Mouse (Mus musculus): ENCODE results near the gene Aldh5a1. TPM values are rescaled to one million over a fixed set of nuclear protein-coding genes. Genes with fewer than 3 reads are reported as not detected.

The Aldh5a1 gene
- polyA plus RNA-seq, 1 experiment from 2014 or later: 5.3 TPM

GRCm38 (mm10) chr13:24962119-24962518 lies 24.7 kb upstream of the Aldh5a1 start:
- no peak for DNase-seq (ENCODE audit: low spot score)
- H3K36me3 ChIP-seq (ENCODE audit: control insufficient read depth, insufficient read depth, low read length): no peaks in the 10 kb centered on the region
- no peaks in the 10 kb centered on the region for H3K9me3 ChIP-seq (ENCODE audit: control insufficient read depth, low read length)
- no peaks in the 10 kb centered on the region for H3K4me1 ChIP-seq (ENCODE audit: control insufficient read depth, insufficient read depth, low read length)
- ATAC-seq (ENCODE audit: insufficient number of reproducible peaks, low FRiP score, low TSS enrichment, low read depth): no peak
- H3K4me2 ChIP-seq (ENCODE audit: low read depth, severe bottlenecking): no peak overlapping the region
- H3K27me3 ChIP-seq (ENCODE audit: control insufficient read depth, insufficient read depth, low read length): no peaks in the 10 kb centered on the region
- H3K27ac ChIP-seq (replicated peaks; ENCODE audit: low read depth, low read length): no peak overlapping the region
- no peak overlapping the region for H3K9ac ChIP-seq (ENCODE audit: low read length)
- no peak overlapping the region for H3K4me3 ChIP-seq (ENCODE audit: low read depth, low read length)
- 81% methylated on average over 8 of the region's 8 CpGs for WGBS

- Histone ChIP-seq H3K27me3 (ENCODE audit: control insufficient read depth, insufficient read depth, low read length) (no peaks in the 10 kb centered on the region), H3K9ac (ENCODE audit: low read length) (no peak overlapping the region), H3K36me3 (ENCODE audit: control insufficient read depth, insufficient read depth, low read length) (no peaks in the 10 kb centered on the region), H3K27ac (replicated peaks; ENCODE audit: low read depth, low read length) (no peak overlapping the region), H3K4me2 (ENCODE audit: low read depth, severe bottlenecking) (no peak overlapping the region), H3K9me3 (ENCODE audit: control insufficient read depth, low read length) (no peaks in the 10 kb centered on the region), H3K4me1 (ENCODE audit: control insufficient read depth, insufficient read depth, low read length) (no peaks in the 10 kb centered on the region), H3K4me3 (ENCODE audit: low read depth, low read length) (no peak overlapping the region)
- DNase-seq (ENCODE audit: low spot score): no peak
- WGBS: 88% methylated on average over 3 of the region's 3 CpGs
- no peak for ATAC-seq (ENCODE audit: insufficient number of reproducible peaks, low FRiP score, low TSS enrichment, low read depth)
Observed at GRCm38 (mm10) chr13:24960084-24960483, 22.6 kb upstream of the Aldh5a1 start.

- H3K4me3 ChIP-seq (ENCODE audit: low read depth, low read length): no peak overlapping the region
- H3K4me1 ChIP-seq (ENCODE audit: control insufficient read depth, insufficient read depth, low read length): no peaks in the 10 kb centered on the region
- 91% methylated on average over 11 of the region's 11 CpGs for WGBS
- DNase-seq (ENCODE audit: low spot score) (no peak), ATAC-seq (ENCODE audit: insufficient number of reproducible peaks, low FRiP score, low TSS enrichment, low read depth) (no peak)
- no peak overlapping the region for H3K9ac ChIP-seq (ENCODE audit: low read length)
- no peaks in the 10 kb centered on the region for H3K36me3 ChIP-seq (ENCODE audit: control insufficient read depth, insufficient read depth, low read length)
- H3K27me3 ChIP-seq (ENCODE audit: control insufficient read depth, insufficient read depth, low read length): no peaks in the 10 kb centered on the region
- no peaks in the 10 kb centered on the region for H3K9me3 ChIP-seq (ENCODE audit: control insufficient read depth, low read length)
- H3K4me2 ChIP-seq (ENCODE audit: low read depth, severe bottlenecking): no peak overlapping the region
- H3K27ac ChIP-seq (replicated peaks; ENCODE audit: low read depth, low read length): no peak overlapping the region
Observed at GRCm38 (mm10) chr13:24958671-24959070, 21.2 kb upstream of the Aldh5a1 start.

GRCm38 (mm10) chr13:24955500-24955899 lies 18.0 kb upstream of the Aldh5a1 start:
- Histone ChIP-seq H3K4me3 (ENCODE audit: low read depth, low read length) (no peak overlapping the region), H3K4me1 (ENCODE audit: control insufficient read depth, insufficient read depth, low read length) (no peaks in the 10 kb centered on the region), H3K4me2 (ENCODE audit: low read depth, severe bottlenecking) (no peak overlapping the region), H3K9ac (ENCODE audit: low read length) (no peak overlapping the region), H3K36me3 (ENCODE audit: control insufficient read depth, insufficient read depth, low read length) (no peaks in the 10 kb centered on the region), H3K27ac (replicated peaks; ENCODE audit: low read depth, low read length) (no peak overlapping the region), H3K27me3 (ENCODE audit: control insufficient read depth, insufficient read depth, low read length) (no peaks in the 10 kb centered on the region), H3K9me3 (ENCODE audit: control insufficient read depth, low read length) (no peaks in the 10 kb centered on the region)
- WGBS: 5% methylated on average over 10 of the region's 10 CpGs
- no peak for ATAC-seq (ENCODE audit: insufficient number of reproducible peaks, low FRiP score, low TSS enrichment, low read depth)
- peak; percentile 43 for DNase-seq (ENCODE audit: low spot score)

GRCm38 (mm10) chr13:24955091-24955490 lies 17.6 kb upstream of the Aldh5a1 start:
- Histone ChIP-seq H3K4me2 (ENCODE audit: low read depth, severe bottlenecking) (no peak overlapping the region), H3K27me3 (ENCODE audit: control insufficient read depth, insufficient read depth, low read length) (no peaks in the 10 kb centered on the region)

GRCm38 (mm10) chr13:24952659-24953058 lies 15.2 kb upstream of the Aldh5a1 start:
- no peaks in the 10 kb centered on the region for H3K27me3 ChIP-seq (ENCODE audit: control insufficient read depth, insufficient read depth, low read length)
- ATAC-seq (ENCODE audit: insufficient number of reproducible peaks, low FRiP score, low TSS enrichment, low read depth) (no peak), DNase-seq (ENCODE audit: low spot score) (no peak)
- H3K4me2 ChIP-seq (ENCODE audit: low read depth, severe bottlenecking): no peak overlapping the region
- H3K4me3 ChIP-seq (ENCODE audit: low read depth, low read length): no peak overlapping the region
- WGBS: 81% methylated on average over 7 of the region's 7 CpGs
- H3K9me3 ChIP-seq (ENCODE audit: control insufficient read depth, low read length): no peaks in the 10 kb centered on the region
- no peaks in the 10 kb centered on the region for H3K36me3 ChIP-seq (ENCODE audit: control insufficient read depth, insufficient read depth, low read length)
- no peak overlapping the region for H3K27ac ChIP-seq (replicated peaks; ENCODE audit: low read depth, low read length)
- H3K4me1 ChIP-seq (ENCODE audit: control insufficient read depth, insufficient read depth, low read length): no peaks in the 10 kb centered on the region
- no peak overlapping the region for H3K9ac ChIP-seq (ENCODE audit: low read length)

More at GRCm38 (mm10) chr13:24955091-24955490, 17.6 kb upstream of the Aldh5a1 start:
- Histone ChIP-seq H3K36me3 (ENCODE audit: control insufficient read depth, insufficient read depth, low read length) (no peaks in the 10 kb centered on the region), H3K9me3 (ENCODE audit: control insufficient read depth, low read length) (no peaks in the 10 kb centered on the region), H3K9ac (ENCODE audit: low read length) (no peak overlapping the region), H3K4me3 (ENCODE audit: low read depth, low read length) (no peak overlapping the region), H3K27ac (replicated peaks; ENCODE audit: low read depth, low read length) (no peak overlapping the region), H3K4me1 (ENCODE audit: control insufficient read depth, insufficient read depth, low read length) (no peaks in the 10 kb centered on the region)
- 29% methylated on average over 11 of the region's 11 CpGs for WGBS
- no peak for ATAC-seq (ENCODE audit: insufficient number of reproducible peaks, low FRiP score, low TSS enrichment, low read depth)
- no peak for DNase-seq (ENCODE audit: low spot score)

GRCm38 (mm10) chr13:24948870-24949269 lies 11.4 kb upstream of the Aldh5a1 start:
- H3K27ac ChIP-seq (replicated peaks; ENCODE audit: low read depth, low read length): no peak overlapping the region
- 90% methylated on average over 6 of the region's 6 CpGs for WGBS
- no peak for DNase-seq (ENCODE audit: low spot score)
- no peaks in the 10 kb centered on the region for H3K9me3 ChIP-seq (ENCODE audit: control insufficient read depth, low read length)
- H3K4me3 ChIP-seq (ENCODE audit: low read depth, low read length): no peak overlapping the region
- no peaks in the 10 kb centered on the region for H3K27me3 ChIP-seq (ENCODE audit: control insufficient read depth, insufficient read depth, low read length)
- H3K4me2 ChIP-seq (ENCODE audit: low read depth, severe bottlenecking): no peak overlapping the region
- no peak overlapping the region for H3K9ac ChIP-seq (ENCODE audit: low read length)
- no peaks in the 10 kb centered on the region for H3K4me1 ChIP-seq (ENCODE audit: control insufficient read depth, insufficient read depth, low read length)
- H3K36me3 ChIP-seq (ENCODE audit: control insufficient read depth, insufficient read depth, low read length): no peaks in the 10 kb centered on the region
- ATAC-seq (ENCODE audit: insufficient number of reproducible peaks, low FRiP score, low TSS enrichment, low read depth): no peak

GRCm38 (mm10) chr13:24947158-24947557 lies 9.7 kb upstream of the Aldh5a1 start:
- DNase-seq (ENCODE audit: low spot score): no peak
- WGBS: 83% methylated on average over 5 of the region's 5 CpGs
- H3K4me1 ChIP-seq (ENCODE audit: control insufficient read depth, insufficient read depth, low read length): no peaks in the 10 kb centered on the region

GRCm38 (mm10) chr13:24945567-24945966 lies 8.1 kb upstream of the Aldh5a1 start:
- Histone ChIP-seq H3K27me3 (ENCODE audit: control insufficient read depth, insufficient read depth, low read length) (no peaks in the 10 kb centered on the region), H3K4me2 (ENCODE audit: low read depth, severe bottlenecking) (no peak overlapping the region), H3K27ac (replicated peaks; ENCODE audit: low read depth, low read length) (no peak overlapping the region), H3K9ac (ENCODE audit: low read length) (no peak overlapping the region), H3K36me3 (ENCODE audit: control insufficient read depth, insufficient read depth, low read length) (no peaks in the 10 kb centered on the region), H3K9me3 (ENCODE audit: control insufficient read depth, low read length) (no peaks in the 10 kb centered on the region), H3K4me3 (ENCODE audit: low read depth, low read length) (no peak overlapping the region), H3K4me1 (ENCODE audit: control insufficient read depth, insufficient read depth, low read length) (no peaks in the 10 kb centered on the region)
- DNase-seq (ENCODE audit: low spot score): peak; percentile 38
- WGBS: 34% methylated on average over 4 of the region's 4 CpGs
- ATAC-seq (ENCODE audit: insufficient number of reproducible peaks, low FRiP score, low TSS enrichment, low read depth): no peak

More at GRCm38 (mm10) chr13:24947158-24947557, 9.7 kb upstream of the Aldh5a1 start:
- H3K27me3 ChIP-seq (ENCODE audit: control insufficient read depth, insufficient read depth, low read length): no peaks in the 10 kb centered on the region
- H3K4me3 ChIP-seq (ENCODE audit: low read depth, low read length): no peak overlapping the region
- no peak overlapping the region for H3K9ac ChIP-seq (ENCODE audit: low read length)
- H3K36me3 ChIP-seq (ENCODE audit: control insufficient read depth, insufficient read depth, low read length): no peaks in the 10 kb centered on the region
- no peak overlapping the region for H3K27ac ChIP-seq (replicated peaks; ENCODE audit: low read depth, low read length)
- H3K9me3 ChIP-seq (ENCODE audit: control insufficient read depth, low read length): no peaks in the 10 kb centered on the region
- no peak for ATAC-seq (ENCODE audit: insufficient number of reproducible peaks, low FRiP score, low TSS enrichment, low read depth)
- H3K4me2 ChIP-seq (ENCODE audit: low read depth, severe bottlenecking): no peak overlapping the region
